Mouse (Mus musculus): Measurements from ENCODE around the gene Rps27a.

- TF ChIP-seq CTCF (IDR thresholded peaks at IDR 0.05; ENCODE audit: control insufficient read depth, insufficient read depth, insufficient read length) (no peak), MAX (IDR thresholded peaks at IDR 0.05) (no peak), FOSL1 (IDR thresholded peaks at IDR 0.05; ENCODE audit: insufficient read depth, low read length, poor library complexity, severe bottlenecking) (no peak)
Measured at GRCm38 (mm10) chr11:29595217-29595616, 47.3 kb upstream of the Rps27a start.
